In genomic region chr2:101952951-101953361, GRCm38 (mm10) we compare ENCODE assay signal across 16 mouse cellular contexts.
DNase-seq lines count a peak whose midpoint lies in the region; ATAC-seq lines count a peak whose summit lies in the region.
"Had no signal": no experiment of that assay in that cellular context is flagged by ENCODE, and none has a peak within 500 bp of the region (broad histone marks: within the 10 kb centered on the region; RNA-seq: fewer than 3 reads in every experiment).

No protein-coding gene starts in this region.

- H3K9me3 ChIP-seq in hindbrain, embryonic 16.5 days (ENCODE audit: control insufficient read depth, low read length), result no peaks in the 10 kb centered on the region
- no peaks in the 10 kb centered on the region for H3K9me3 ChIP-seq in hindbrain, embryonic 14.5 days (ENCODE audit: control insufficient read depth, low read length)
- H3K9me3 ChIP-seq: hindbrain, embryonic 12.5 days; midbrain, embryonic 13.5 days had no signal

- 81% methylated on average over 8 of the region's 8 CpGs for WGBS in hindbrain, embryonic 16.5 days
- 90% methylated on average over 8 of the region's 8 CpGs for WGBS in hindbrain, embryonic 14.5 days

- H3K27me3 ChIP-seq in hindbrain, embryonic 16.5 days (replicated peaks; ENCODE audit: control insufficient read depth, insufficient read depth, low read length), result no peaks in the 10 kb centered on the region
- H3K27me3 ChIP-seq in hindbrain, embryonic 14.5 days (ENCODE audit: control insufficient read depth, insufficient read depth, low read length), result no peaks in the 10 kb centered on the region
- H3K27me3 ChIP-seq: hindbrain, embryonic 12.5 days; midbrain, embryonic 13.5 days had no signal

- DNase-seq in hindbrain, embryonic 14.5 days (ENCODE audit: low spot score), result no peak
- DNase-seq in brain, adult 2 months (ENCODE audit: low read depth, low spot score), result peak; percentile 70
- DNase-seq in cerebellum, adult 11 months, result peak; percentile 50
- peak; percentile 65 to 66 for DNase-seq in cerebellum, postnatal 25 days
- DNase-seq in spleen, postnatal 10 days (ENCODE audit: low spot score in 2 of 2), result no peak
- no peak for DNase-seq in left cerebral cortex, adult 18-20 months (ENCODE audit: low spot score in 2 of 2)
- DNase-seq: adrenal gland, adult 2 months; embryo, embryonic 11 days; forebrain, postnatal 0 days; lung, embryonic 14.5 days; thymus, postnatal 4 days had no signal

- no peaks in the 10 kb centered on the region for H3K36me3 ChIP-seq in hindbrain, embryonic 16.5 days (ENCODE audit: control insufficient read depth, insufficient read depth, low read length)
- peaks cover 20% of the 10 kb centered on the region for H3K36me3 ChIP-seq in hindbrain, embryonic 14.5 days (replicated peaks; ENCODE audit: control insufficient read depth, insufficient read depth)

- no peak overlapping the region for H3K4me3 ChIP-seq in hindbrain, embryonic 16.5 days (ENCODE audit: low read length)
- no peak overlapping the region for H3K4me3 ChIP-seq in hindbrain, embryonic 14.5 days (replicated peaks; ENCODE audit: low read length)
- H3K4me3 ChIP-seq: hindbrain, embryonic 12.5 days; midbrain, embryonic 13.5 days had no signal

- ATAC-seq in hindbrain, embryonic 16.5 days, result peak; percentile 31
- ATAC-seq in hindbrain, embryonic 14.5 days (ENCODE audit: low FRiP score), result no peak
- ATAC-seq in monocyte, adult 5-6 weeks (replicated peaks; ENCODE audit: insufficient number of reproducible peaks, low FRiP score, low TSS enrichment, poor library complexity, severe bottlenecking), result no peak
- ATAC-seq: CD4-positive, CD25-positive, alpha-beta regulatory T cell, adult 4 months; forebrain, postnatal 0 days; midbrain, embryonic 13.5 days had no signal

- H3K9ac ChIP-seq in hindbrain, embryonic 16.5 days (ENCODE audit: low read depth, low read length), result no peak overlapping the region
- no peak overlapping the region for H3K9ac ChIP-seq in hindbrain, embryonic 14.5 days
- H3K9ac ChIP-seq: forebrain, postnatal 0 days; hindbrain, embryonic 12.5 days; lung, embryonic 14.5 days; midbrain, embryonic 13.5 days had no signal

- H3K4me1 ChIP-seq in hindbrain, embryonic 16.5 days (ENCODE audit: control insufficient read depth, insufficient read depth, low read depth, low read length), result peaks cover 8% of the 10 kb centered on the region
- H3K4me1 ChIP-seq in hindbrain, embryonic 14.5 days (replicated peaks; ENCODE audit: control insufficient read depth, insufficient read depth, low read length), result peaks cover 12% of the 10 kb centered on the region

- no peak overlapping the region for H3K4me2 ChIP-seq in hindbrain, embryonic 16.5 days (ENCODE audit: low read length)
- H3K4me2 ChIP-seq in hindbrain, embryonic 14.5 days (replicated peaks), result no peak overlapping the region
- H3K4me2 ChIP-seq: hindbrain, embryonic 12.5 days; lung, embryonic 14.5 days; midbrain, embryonic 13.5 days had no signal

- no peak overlapping the region for H3K27ac ChIP-seq in hindbrain, embryonic 16.5 days (ENCODE audit: low read depth, low read length)
- no peak overlapping the region for H3K27ac ChIP-seq in hindbrain, embryonic 14.5 days
- H3K27ac ChIP-seq: hindbrain, embryonic 12.5 days; midbrain, embryonic 13.5 days had no signal

Comparison
In these comparisons a context has a peak if more than half of its experiments do, and no peak if none do; other contexts are left out.
1. DNase-seq: peak in brain, adult 2 months (single experiment), cerebellum, adult 11 months (single experiment) and cerebellum, postnatal 25 days (2 of 2); none in hindbrain, embryonic 14.5 days (single experiment), spleen, postnatal 10 days (0 of 2) and left cerebral cortex, adult 18-20 months (0 of 2).